Comparison of ENCODE assay signal across 27 mouse cellular contexts in genomic region chr5:113084309-113084708, GRCm38 (mm10). TPM values are rescaled to one million over a fixed set of nuclear protein-coding genes. Genes with fewer than 3 reads are reported as not detected.
DNase-seq lines count a peak whose midpoint lies in the region; ATAC-seq and TF ChIP-seq lines count a peak whose summit lies in the region.
"Had no signal": no experiment of that assay in that cellular context is flagged by ENCODE, and none has a peak within 500 bp of the region (broad histone marks: within the 10 kb centered on the region; RNA-seq: fewer than 3 reads in every experiment).

No protein-coding gene starts in this region.

- H3K27ac ChIP-seq in intestine, postnatal 0 days (ENCODE audit: low read depth, low read length) = no peak overlapping the region
- no peak overlapping the region for H3K27ac ChIP-seq in intestine, embryonic 15.5 days
- H3K27ac ChIP-seq in ES-E14 (ENCODE audit: insufficient read depth, low read depth, low read length, poor library complexity, severe bottlenecking) = no peak overlapping the region
- H3K27ac ChIP-seq: embryonic facial prominence, embryonic 10.5 days; forebrain, embryonic 13.5 days; gastrocnemius, adult 2 months; hindbrain, embryonic 13.5 days; hindbrain, postnatal 0 days had no signal

- H3K79me2 ChIP-seq in myocyte (ENCODE audit: control insufficient read depth, insufficient read depth) = no peaks in the 10 kb centered on the region

- DNase-seq in 416B (ENCODE audit: low read depth) (peak; percentile 43), ES-E14 (ENCODE audit: low read depth, low spot score) (peak; percentile 43)
- no peak for DNase-seq in cerebellum, adult 9-10 months
- no peak for DNase-seq in layer of hippocampus, postnatal 36 days
- DNase-seq: adrenal gland, adult 2 months; adrenal gland, postnatal 36 days; cerebellum, adult 11-12 months; cerebellum, adult 9-11 months; cerebellum, postnatal 36 days; forebrain, postnatal 0 days; gastrocnemius, adult 2 months; gastrocnemius, postnatal 25 days; heart, postnatal 10 days; heart, postnatal 4 days had no signal

- H3K36me3 ChIP-seq in intestine, postnatal 0 days (ENCODE audit: control insufficient read depth, insufficient read depth) = peaks cover 10% of the 10 kb centered on the region
- no peaks in the 10 kb centered on the region for H3K36me3 ChIP-seq in intestine, embryonic 15.5 days
- H3K36me3 ChIP-seq in ES-E14 (ENCODE audit: control insufficient read depth, insufficient read depth, low read length, poor library complexity, severe bottlenecking) = no peaks in the 10 kb centered on the region
- no peaks in the 10 kb centered on the region for H3K36me3 ChIP-seq in myocyte (ENCODE audit: control insufficient read depth, insufficient read depth)
- H3K36me3 ChIP-seq: embryonic facial prominence, embryonic 10.5 days; hindbrain, embryonic 13.5 days had no signal

- H3K4me1 ChIP-seq in intestine, postnatal 0 days (replicated peaks; ENCODE audit: control insufficient read depth, insufficient read depth, low read length) = no peaks in the 10 kb centered on the region
- peaks cover 5% of the 10 kb centered on the region; the same call in 1 of the 2 replicates for H3K4me1 ChIP-seq in intestine, embryonic 15.5 days (replicated peaks)
- peaks cover 1 to 2% of the 10 kb centered on the region in 2 experiments; a peak in 1 of 4 replicates for H3K4me1 ChIP-seq in ES-E14 (ENCODE audit: control insufficient read depth in 2 of 2, insufficient read depth in 2 of 2, low read length in 2 of 2, poor library complexity in 1 of 2)

- no peak for TF ChIP-seq POLR2A in myocyte (IDR thresholded peaks at IDR 0.05; ENCODE audit: insufficient read length, low read depth)

- no peak overlapping the region for H3K4me3 ChIP-seq in intestine, postnatal 0 days (ENCODE audit: low read depth, low read length)
- H3K4me3 ChIP-seq in intestine, embryonic 15.5 days (replicated peaks) = no peak overlapping the region
- no peak overlapping the region for H3K4me3 ChIP-seq in ES-E14 (ENCODE audit: insufficient read depth in 1 of 2, low read depth in 1 of 2, low read length in 2 of 2, poor library complexity in 1 of 2, severe bottlenecking in 1 of 2)
- no peak overlapping the region for H3K4me3 ChIP-seq in myocyte
- H3K4me3 ChIP-seq: embryonic facial prominence, embryonic 10.5 days; forebrain, embryonic 13.5 days; gastrocnemius, adult 2 months; hindbrain, embryonic 13.5 days had no signal

- H3K4me2 ChIP-seq in intestine, postnatal 0 days (replicated peaks; ENCODE audit: low read depth) = no peak overlapping the region
- no peak overlapping the region for H3K4me2 ChIP-seq in intestine, embryonic 15.5 days (replicated peaks)
- no peak overlapping the region for H3K4me2 ChIP-seq in myocyte (ENCODE audit: low read depth)
- H3K4me2 ChIP-seq: forebrain, embryonic 13.5 days; hindbrain, embryonic 13.5 days had no signal

- 0 out of 2 replicates have a peak, but pooled peaks have one; percentile 17 for ATAC-seq in intestine, postnatal 0 days
- no peak for ATAC-seq in intestine, embryonic 15.5 days
- ATAC-seq: forebrain, embryonic 13.5 days; forebrain, postnatal 0 days; hindbrain, postnatal 0 days had no signal

- no peaks in the 10 kb centered on the region for H3K27me3 ChIP-seq in intestine, postnatal 0 days (replicated peaks; ENCODE audit: control insufficient read depth, insufficient read depth, low read length)
- H3K27me3 ChIP-seq in intestine, embryonic 15.5 days (replicated peaks) = no peaks in the 10 kb centered on the region
- no peaks in the 10 kb centered on the region for H3K27me3 ChIP-seq in myocyte (ENCODE audit: control insufficient read depth, insufficient read depth, insufficient read length)
- H3K27me3 ChIP-seq: forebrain, embryonic 13.5 days; hindbrain, embryonic 13.5 days had no signal

- WGBS in intestine, postnatal 0 days = 65% methylated on average over 2 of the region's 2 CpGs
- 85% methylated on average over 2 of the region's 2 CpGs for WGBS in intestine, embryonic 15.5 days

- no peak for TF ChIP-seq CTCF in intestine, postnatal 0 days (IDR thresholded peaks at IDR 0.05; ENCODE audit: low read depth)

- H3ac ChIP-seq in myocyte (ENCODE audit: control insufficient read depth, insufficient read length) = no peak overlapping the region

- in situ Hi-C loops in ES-E14 (cut with MboI; ENCODE audit: low sequenced_read_pairs in 2 of 2, unreplicated experiment in 2 of 2) = no loop called here

- no peak overlapping the region for H3K9ac ChIP-seq in intestine, postnatal 0 days (ENCODE audit: low read depth, low read length)
- H3K9ac ChIP-seq in intestine, embryonic 15.5 days = no peak overlapping the region
- H3K9ac ChIP-seq in ES-E14 (ENCODE audit: insufficient read depth, low read depth, low read length, poor library complexity, severe bottlenecking) = no peak overlapping the region
- H3K9ac ChIP-seq: forebrain, embryonic 13.5 days; forebrain, postnatal 0 days; hindbrain, embryonic 13.5 days had no signal

- no peaks in the 10 kb centered on the region for H3K9me3 ChIP-seq in intestine, postnatal 0 days (ENCODE audit: control insufficient read depth)
- H3K9me3 ChIP-seq in intestine, embryonic 15.5 days = no peaks in the 10 kb centered on the region
- no peaks in the 10 kb centered on the region for H3K9me3 ChIP-seq in ES-E14 (ENCODE audit: control insufficient read depth, insufficient read depth, low read depth, low read length)
- H3K9me3 ChIP-seq: embryonic facial prominence, embryonic 10.5 days; forebrain, embryonic 13.5 days; hindbrain, embryonic 13.5 days had no signal

TF ChIP-seq in ES-E14, 5 proteins besides CTCF, POLR2A, EP300 and RAD21:
- TF ChIP-seq CHD2 (IDR thresholded peaks at IDR 0.05; ENCODE audit: low read depth, low read length) (no peak), ZC3H11A (IDR thresholded peaks at IDR 0.05; ENCODE audit: borderline replicate concordance, low read depth, low read length) (no peak), MAFK (IDR thresholded peaks at IDR 0.05; ENCODE audit: insufficient read depth, low read depth, low read length) (no peak), HCFC1 (IDR thresholded peaks at IDR 0.05; ENCODE audit: borderline replicate concordance, insufficient read depth, low read length) (no peak), ZNF384 (IDR thresholded peaks at IDR 0.05; ENCODE audit: low read depth, low read length) (no peak)

TF ChIP-seq in myocyte, 11 proteins besides CTCF, POLR2A, EP300 and RAD21:
- peak; percentile 52 for TF ChIP-seq POLR2AphosphoS2 (IDR thresholded peaks at IDR 0.05; ENCODE audit: insufficient read length, low read depth)
- TF ChIP-seq E2F4 (IDR thresholded peaks at IDR 0.05; ENCODE audit: insufficient read depth) = no peak
- no peak for TF ChIP-seq TCF12 (IDR thresholded peaks at IDR 0.05; ENCODE audit: insufficient read depth, poor library complexity, severe bottlenecking)
- no peak for TF ChIP-seq REST (IDR thresholded peaks at IDR 0.05; ENCODE audit: insufficient read depth, insufficient read length)
- no peak for TF ChIP-seq TCF3 (IDR thresholded peaks at IDR 0.05; ENCODE audit: insufficient read length, low read depth)

RNA-seq across cellular contexts. Expression of gene Crybb3, which starts 2.9 kb away (rescaled TPM):
- polyA plus RNA-seq in intestine, postnatal 0 days (2015; fragmentation: Nextera tagmentation; extraction: Ambion mirVana) = 0.93 and 1.2 TPM in 2 replicates
- 0.36 and 1.1 TPM in 2 replicates for polyA plus RNA-seq in intestine, embryonic 15.5 days (2015; fragmentation: Nextera tagmentation; extraction: Ambion mirVana)
- total RNA-seq in ES-E14 (2012; rRNA removed) = 0.42 and 1.2 TPM in 2 replicates
- polyA plus RNA-seq in myocyte (2012; fragmentation: generic; extraction: Trizol) = 0.30 TPM
- total RNA-seq in layer of hippocampus, postnatal 36 days (2021) = 1 to 10 TPM; 1.6 to 3.3 TPM
- total RNA-seq: granulocyte monocyte progenitor cell, adult 5-6 weeks; MEL had no signal

RNA-seq across cellular contexts. Expression of gene Crybb2, which starts 14.4 kb away (rescaled TPM):
- not detected in 2 replicates for polyA plus RNA-seq in intestine, postnatal 0 days (2015; fragmentation: Nextera tagmentation; extraction: Ambion mirVana)
- polyA plus RNA-seq in intestine, embryonic 15.5 days (2015; fragmentation: Nextera tagmentation; extraction: Ambion mirVana) = not detected in 2 replicates
- total RNA-seq in ES-E14 (2012; rRNA removed) = not detected in 2 replicates
- polyA plus RNA-seq in myocyte (2012; fragmentation: generic; extraction: Trizol) = not detected
- not detected for total RNA-seq in layer of hippocampus, postnatal 36 days (2021)
- total RNA-seq: adrenal gland, adult 2 months; adrenal gland, postnatal 36 days; forebrain, postnatal 0 days; gastrocnemius, adult 2 months; gastrocnemius, postnatal 25 days; granulocyte monocyte progenitor cell, adult 5-6 weeks; heart, postnatal 10 days; heart, postnatal 4 days; hindbrain, postnatal 0 days; MEL had no signal
- polyA plus RNA-seq: adrenal gland, adult 2 months; brain, embryonic 14.5 days; embryonic facial prominence, embryonic 10.5 days; embryonic facial prominence, embryonic 14.5 days; forebrain, embryonic 13.5 days; forebrain, postnatal 0 days; heart, embryonic 14.5 days; hindbrain, embryonic 13.5 days; hindbrain, postnatal 0 days; intestine, embryonic 14.5 days had no signal

Comparison
In these comparisons a context has a peak if more than half of its experiments do, and no peak if none do; other contexts are left out.
1. DNase-seq: peak in 416B (single experiment) and ES-E14 (single experiment); none in cerebellum, adult 9-10 months (single experiment) and layer of hippocampus, postnatal 36 days (0 of 2).